Mouse (Mus musculus) CH12.LX (cell line): Measurements from ENCODE around the gene Lsp1. TPM values are rescaled to one million over a fixed set of nuclear protein-coding genes. Genes with fewer than 3 reads are reported as not detected.

Experiments
- DNase-seq: peaks from one replicate; pipeline ENCODE4 v3.0.0-alpha.2; 2013; ENCODE audit errors: extremely low read depth
- H3K27ac ChIP-seq: 2 replicates; pipeline ENCODE4 v1.5.1; 2012; ENCODE audit warnings: low read depth, mild to moderate bottlenecking, control low read depth, moderate library complexity; ENCODE audit not compliant: insufficient read depth
- H3K27me3 ChIP-seq: replicated peaks from 2 replicates; pipeline ENCODE3; 2012; ENCODE audit warnings: inconsistent platforms
- H3K36me3 ChIP-seq, 2 experiments: replicated peaks in 1 of 2; 2 replicates each; pipeline versions ENCODE3 to v1.6.1; 2012; ENCODE audit warnings: inconsistent platforms in 1 of 2, low read length in 1 of 2, mild to moderate bottlenecking in 1 of 2, mixed read lengths in 1 of 2, moderate library complexity in 1 of 2; ENCODE audit not compliant: control insufficient read depth in 1 of 2, insufficient read depth in 1 of 2
- H3K4me1 ChIP-seq, 2 experiments: 2 replicates each; pipeline ENCODE4 v1.6.1; 2012; ENCODE audit warnings: inconsistent platforms in 1 of 2, moderate library complexity in 1 of 2; ENCODE audit not compliant: insufficient read depth in 2 of 2, control insufficient read depth in 1 of 2
- H3K4me2 ChIP-seq: 2 replicates; pipeline ENCODE4 v1.6.1; 2012; ENCODE audit warnings: low read depth, mild to moderate bottlenecking, control low read depth; ENCODE audit not compliant: poor library complexity, insufficient read depth, severe bottlenecking
- H3K4me3 ChIP-seq, 3 experiments: fragments of 150-350 bp in 1 of 3; sonication (generic) in 1 of 3; replicated peaks in 1 of 3; 2 replicates each; pipeline versions ENCODE3 to v1.5.1; 2011 to 2012; ENCODE audit warnings: low read depth in 2 of 3, low read length in 2 of 3, mild to moderate bottlenecking in 2 of 3, moderate library complexity in 2 of 3, control low read depth in 1 of 3, improper control_type of control experiment in 1 of 3, inconsistent platforms in 1 of 3, mixed read lengths in 1 of 3; ENCODE audit not compliant: poor library complexity in 1 of 3
- H3K79me2 ChIP-seq: replicated peaks from 2 replicates; pipeline ENCODE4 v1.6.1; 2012; ENCODE audit warnings: mild to moderate bottlenecking, moderate library complexity; ENCODE audit not compliant: control insufficient read depth, poor library complexity, insufficient read depth, severe bottlenecking; ENCODE audit errors: extremely low read depth
- H3K9ac ChIP-seq: 2 replicates; pipeline ENCODE4 v1.6.1; 2012; ENCODE audit warnings: low read depth, mild to moderate bottlenecking, control low read depth, moderate library complexity; ENCODE audit not compliant: insufficient read depth
- H3K9me3 ChIP-seq: replicated peaks from 2 replicates; pipeline ENCODE3; 2012; ENCODE audit warnings: low read length, inconsistent platforms, mixed read lengths
- BHLHE40 ChIP-seq: IDR thresholded peaks from 2 replicates; pipeline ENCODE4 v1.6.1; 2011; ENCODE audit warnings: mild to moderate bottlenecking, low read depth, low read length, improper control_type of control experiment
- CHD1 ChIP-seq: IDR thresholded peaks from 2 replicates; pipeline ENCODE4 v1.6.1; 2012; ENCODE audit warnings: low read depth, low read length, improper control_type of control experiment, inconsistent platforms
- CTCF ChIP-seq, 2 experiments: IDR thresholded peaks in 1 of 2; conservative IDR thresholded peaks in 1 of 2; 2 replicates each; pipeline ENCODE4 v1.5.1; 2011 to 2012; ENCODE audit warnings: low read depth in 2 of 2, low read length in 2 of 2, improper control_type of control experiment in 1 of 2, inconsistent platforms in 1 of 2, mild to moderate bottlenecking in 1 of 2, moderate library complexity in 1 of 2
- E2F4 ChIP-seq: IDR thresholded peaks from 2 replicates; pipeline ENCODE4 v1.6.1; 2011; ENCODE audit warnings: low read depth, low read length, improper control_type of control experiment; ENCODE audit not compliant: insufficient replicate concordance
- ELF1 ChIP-seq: IDR thresholded peaks from 2 replicates; pipeline ENCODE4 v1.6.1; 2014; ENCODE audit warnings: low read depth, mild to moderate bottlenecking, inconsistent platforms, low read length, improper control_type of control experiment
- EP300 ChIP-seq: IDR thresholded peaks from 2 replicates; pipeline ENCODE4 v1.6.1; 2011; ENCODE audit warnings: low read length, improper control_type of control experiment
- GABPA ChIP-seq: IDR thresholded peaks from 2 replicates; pipeline ENCODE4 v1.6.1; 2012; ENCODE audit warnings: low read depth, low read length, improper control_type of control experiment, inconsistent platforms; ENCODE audit not compliant: insufficient replicate concordance
- HCFC1 ChIP-seq: IDR thresholded peaks from 2 replicates; pipeline ENCODE4 v1.6.1; 2012; ENCODE audit warnings: low read depth, mild to moderate bottlenecking, inconsistent platforms, low read length, improper control_type of control experiment
- IRF4 ChIP-seq: IDR thresholded peaks from 2 replicates; pipeline ENCODE4 v1.6.1; 2014; ENCODE audit warnings: low read depth, mild to moderate bottlenecking, inconsistent platforms, low read length, improper control_type of control experiment
- KAT2A ChIP-seq: IDR thresholded peaks from 2 replicates; pipeline ENCODE4 v1.6.1; 2012; ENCODE audit warnings: low read length, improper control_type of control experiment, inconsistent platforms; ENCODE audit not compliant: insufficient replicate concordance
- MAZ ChIP-seq: IDR thresholded peaks from 2 replicates; pipeline ENCODE4 v1.6.1; 2012; ENCODE audit warnings: low read depth, mild to moderate bottlenecking, inconsistent platforms, low read length, improper control_type of control experiment, moderate library complexity
- MXI1 ChIP-seq: IDR thresholded peaks from 2 replicates; pipeline ENCODE4 v1.6.1; 2011; ENCODE audit warnings: mild to moderate bottlenecking, low read depth, low read length, improper control_type of control experiment
- MYC ChIP-seq: IDR thresholded peaks from 2 replicates; pipeline ENCODE4 v1.6.1; 2011; ENCODE audit warnings: low read depth, mild to moderate bottlenecking, improper control_type of control experiment, low read length
- POLR2AphosphoS2 ChIP-seq: IDR thresholded peaks from 2 replicates; pipeline ENCODE4 v1.6.1; 2011; ENCODE audit warnings: low read depth, low read length, improper control_type of control experiment
- SIN3A ChIP-seq: IDR thresholded peaks from 2 replicates; pipeline ENCODE4 v1.6.1; 2012; ENCODE audit warnings: low read length, improper control_type of control experiment, inconsistent platforms
- TBP ChIP-seq: conservative IDR thresholded peaks from 2 replicates; pipeline ENCODE4 v1.6.1; 2011; ENCODE audit warnings: low read depth, low read length, improper control_type of control experiment
- UBTF ChIP-seq: IDR thresholded peaks from 2 replicates; pipeline ENCODE4 v1.6.1; 2012; ENCODE audit warnings: low read depth, mild to moderate bottlenecking, inconsistent platforms, low read length, improper control_type of control experiment, moderate library complexity
- USF1 ChIP-seq: IDR thresholded peaks from 2 replicates; pipeline ENCODE4 v1.6.1; 2014; ENCODE audit warnings: low read depth, mild to moderate bottlenecking, inconsistent platforms, low read length, improper control_type of control experiment
- USF2 ChIP-seq: conservative IDR thresholded peaks from 2 replicates; pipeline ENCODE4 v1.6.1; 2011; ENCODE audit warnings: low read depth, low read length, improper control_type of control experiment
- ZC3H11A ChIP-seq: IDR thresholded peaks from 2 replicates; pipeline ENCODE4 v1.6.1; 2012; ENCODE audit warnings: low read depth, mild to moderate bottlenecking, inconsistent platforms, low read length, improper control_type of control experiment
- ZKSCAN1 ChIP-seq: IDR thresholded peaks from 2 replicates; pipeline ENCODE4 v1.6.1; 2012; ENCODE audit warnings: low read depth, inconsistent platforms, low read length, improper control_type of control experiment, borderline replicate concordance
- ZMIZ1 ChIP-seq: IDR thresholded peaks from 2 replicates; pipeline ENCODE4 v1.6.1; 2012; ENCODE audit warnings: low read depth, mild to moderate bottlenecking, inconsistent platforms, low read length, improper control_type of control experiment
- dilution Hi-C: fragments of 300-500 bp; cut with MboI; formaldehyde crosslinking; loops from 2 replicates; pipeline ENCODE4 v1.14.3; 2020; ENCODE audit warnings: low sequenced_read_pairs; ENCODE audit not compliant: extremely low pct_unique_long_range_greater_than_20kb, extremely low pct_ligation_motif_present
- in situ Hi-C: fragments of 300-500 bp; cut with MboI; formaldehyde crosslinking; loops from 3 replicates; pipeline ENCODE4 v1.14.3; 2019; ENCODE audit warnings: low sequenced_read_pairs, low pct_ligation_motif_present, low pct_unique_long_range_greater_than_20kb, mixed read lengths
- polyA plus RNA-seq: library from polyadenylated mRNA; unstranded; fragments of >175 nt; gene quantifications from 2 replicates; pipeline ENCODE4 v1.2.1, GENCODE M21; 2012; ENCODE audit warnings: low read depth; ENCODE audit not compliant: insufficient read length
- total RNA-seq, 2 experiments: library from RNA; depleted of rRNA; stranded (reverse); fragments of 300-350 nt in 1 of 2; fragments of >200 nt in 1 of 2; gene quantifications; 2 replicates each; pipeline ENCODE4 v1.2.3; 2012 to 2014

Gene Lsp1
- total and polyA plus RNA-seq, 3 experiments: 364 to 715 (median 367) TPM

DNA sequence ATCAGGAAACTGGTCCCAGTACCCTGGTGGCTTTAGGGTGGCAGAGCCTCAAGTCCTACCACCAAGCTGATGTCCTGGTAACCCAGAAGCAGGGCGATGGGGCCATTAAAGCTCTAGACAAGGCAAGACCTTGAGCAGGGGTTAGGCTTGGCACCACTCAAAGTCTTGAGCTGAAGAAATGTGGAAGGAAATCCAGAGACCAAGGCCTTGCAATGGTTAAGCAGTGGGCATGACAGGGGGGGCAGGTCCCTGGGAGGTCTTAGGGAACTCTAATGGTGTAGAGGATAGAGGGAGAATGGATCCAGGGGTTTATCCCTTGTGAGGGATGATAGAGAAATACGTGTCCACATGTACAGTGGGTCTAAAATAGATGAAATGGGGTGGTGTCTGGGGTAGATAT is 12.9 kb downstream of the Lsp1 start:
- H3K27me3 ChIP-seq: no peaks in the 10 kb centered on the region
- dilution Hi-C loops: no loop called here
- no peak overlapping the region for H3K9ac ChIP-seq
- peaks cover 48% of the 10 kb centered on the region for H3K79me2 ChIP-seq
- H3K4me1 ChIP-seq: peaks cover 10 to 92% of the 10 kb centered on the region in 2 experiments
- DNase-seq: no peak
- H3K9me3 ChIP-seq: no peaks in the 10 kb centered on the region
- in situ Hi-C loops: loop anchor here (25.0 kb wide), 1 partner anchor 539 kb away; the partner anchor contains the start of gene Tspan32
- no peak overlapping the region for H3K4me3 ChIP-seq
- peaks cover 62 to 97% of the 10 kb centered on the region in 2 experiments for H3K36me3 ChIP-seq
- H3K4me2 ChIP-seq: no peak overlapping the region
- TF ChIP-seq BHLHE40: no peak
- no peak for TF ChIP-seq ZC3H11A
- TF ChIP-seq USF1: no peak
- no peak for TF ChIP-seq SIN3A
- no peak for TF ChIP-seq ZMIZ1
- no peak for TF ChIP-seq CTCF (conservative IDR thresholded peaks at IDR 0.05 in 1 of 2, IDR thresholded peaks at IDR 0.05 in 1 of 2; ENCODE audit: low read depth in 2 of 2, low read length in 2 of 2)
- TF ChIP-seq ZKSCAN1: no peak
- no peak for TF ChIP-seq EP300
- no peak for TF ChIP-seq UBTF
- no peak overlapping the region for H3K27ac ChIP-seq

DNA sequence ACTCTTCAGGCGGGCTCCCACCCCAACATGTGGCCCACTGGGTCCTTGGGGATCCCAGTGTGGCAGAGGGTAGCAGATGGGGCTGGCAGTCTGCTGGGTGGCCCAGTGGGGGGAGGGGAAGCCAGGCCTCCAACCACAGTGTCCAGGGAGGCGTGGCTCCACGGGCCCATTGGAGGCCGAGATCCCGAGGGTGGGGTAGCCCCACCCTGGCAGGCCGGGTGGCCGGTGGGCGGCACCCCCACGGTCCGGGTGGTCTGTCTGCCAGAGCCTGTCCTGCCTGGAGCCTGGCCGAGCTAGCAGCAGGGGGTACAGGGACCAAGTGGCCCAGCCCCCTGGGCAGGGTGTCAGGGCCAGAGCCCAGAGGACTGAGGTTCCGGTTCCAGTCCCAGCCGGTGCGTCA is 14.2 kb downstream of the Lsp1 start:
- TF ChIP-seq POLR2AphosphoS2: no peak
- TF ChIP-seq USF2: no peak
- no peak for TF ChIP-seq MAZ
- no peak for TF ChIP-seq MXI1
- no peak for TF ChIP-seq HCFC1
- no peak for TF ChIP-seq SIN3A
- TF ChIP-seq, all 38 proteins: peak for 0
- peaks cover 65 to 99% of the 10 kb centered on the region in 2 experiments for H3K36me3 ChIP-seq
- peaks cover 44% of the 10 kb centered on the region for H3K79me2 ChIP-seq
- no peak overlapping the region for H3K27ac ChIP-seq
- no peaks in the 10 kb centered on the region for H3K27me3 ChIP-seq
- H3K4me1 ChIP-seq: peaks cover 10 to 86% of the 10 kb centered on the region in 2 experiments
- dilution Hi-C loops: no loop called here
- in situ Hi-C loops: loop anchor here (25.0 kb wide), 1 partner anchor 538 kb away; the partner anchor contains the start of gene Tspan32
- no peak overlapping the region for H3K9ac ChIP-seq
- no peaks in the 10 kb centered on the region for H3K9me3 ChIP-seq
- no peak overlapping the region for H3K4me2 ChIP-seq
- DNase-seq: no peak
- H3K4me3 ChIP-seq: no peak overlapping the region

DNA sequence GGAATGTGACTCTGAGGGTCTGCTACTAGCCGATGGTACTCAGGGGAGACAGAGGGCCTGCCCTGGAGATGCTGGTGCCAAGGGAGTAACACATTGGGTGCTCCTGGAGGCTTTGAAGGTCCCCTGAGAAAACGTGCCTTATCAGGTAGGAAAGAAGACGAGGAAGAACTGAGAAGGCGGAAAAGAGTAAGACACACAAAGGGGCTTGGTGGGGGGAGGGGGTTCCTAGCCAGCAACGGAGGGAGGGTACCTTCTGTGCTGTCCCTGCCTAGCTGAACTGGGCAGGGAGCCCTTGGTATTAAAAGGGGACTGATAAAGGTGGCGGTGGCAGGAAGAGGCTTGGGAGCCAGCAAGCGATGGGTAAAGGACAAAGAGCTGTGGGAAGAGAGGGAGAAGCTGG is 15.0 kb downstream of the Lsp1 start:
- in situ Hi-C loops (no loop called here), dilution Hi-C loops (no loop called here)
- Histone ChIP-seq H3K36me3 (peaks cover 66 to 99% of the 10 kb centered on the region in 2 experiments), H3K4me3 (no peak overlapping the region), H3K9ac (no peak overlapping the region), H3K27me3 (no peaks in the 10 kb centered on the region), H3K4me1 (peaks cover 4 to 86% of the 10 kb centered on the region in 2 experiments), H3K9me3 (no peaks in the 10 kb centered on the region), H3K4me2 (no peak overlapping the region), H3K27ac (no peak overlapping the region), H3K79me2 (peaks cover 36% of the 10 kb centered on the region)
- DNase-seq: no peak
- TF ChIP-seq KAT2A (no peak), USF1 (no peak), ZC3H11A (no peak), HCFC1 (no peak), UBTF (no peak), ZKSCAN1 (no peak), BHLHE40 (no peak), MAZ (no peak), TBP (no peak), IRF4 (no peak), CTCF (conservative IDR thresholded peaks at IDR 0.05 in 1 of 2, IDR thresholded peaks at IDR 0.05 in 1 of 2; ENCODE audit: low read depth in 2 of 2, low read length in 2 of 2) (no peak), MYC (no peak), E2F4 (no peak), ZMIZ1 (no peak), CHD1 (no peak), ELF1 (no peak), GABPA (no peak)
